Mouse (Mus musculus): ENCODE results near the gene Anks1b. TPM values are rescaled to one million over a fixed set of nuclear protein-coding genes. Genes with fewer than 3 reads are reported as not detected.
A peak's percentile ranks its signal among the peaks of the same experiment; 100 is the strongest.

Anks1b gene
- polyA plus RNA-seq, 1 experiment from 2014 or later: 46.0 TPM

DNA sequence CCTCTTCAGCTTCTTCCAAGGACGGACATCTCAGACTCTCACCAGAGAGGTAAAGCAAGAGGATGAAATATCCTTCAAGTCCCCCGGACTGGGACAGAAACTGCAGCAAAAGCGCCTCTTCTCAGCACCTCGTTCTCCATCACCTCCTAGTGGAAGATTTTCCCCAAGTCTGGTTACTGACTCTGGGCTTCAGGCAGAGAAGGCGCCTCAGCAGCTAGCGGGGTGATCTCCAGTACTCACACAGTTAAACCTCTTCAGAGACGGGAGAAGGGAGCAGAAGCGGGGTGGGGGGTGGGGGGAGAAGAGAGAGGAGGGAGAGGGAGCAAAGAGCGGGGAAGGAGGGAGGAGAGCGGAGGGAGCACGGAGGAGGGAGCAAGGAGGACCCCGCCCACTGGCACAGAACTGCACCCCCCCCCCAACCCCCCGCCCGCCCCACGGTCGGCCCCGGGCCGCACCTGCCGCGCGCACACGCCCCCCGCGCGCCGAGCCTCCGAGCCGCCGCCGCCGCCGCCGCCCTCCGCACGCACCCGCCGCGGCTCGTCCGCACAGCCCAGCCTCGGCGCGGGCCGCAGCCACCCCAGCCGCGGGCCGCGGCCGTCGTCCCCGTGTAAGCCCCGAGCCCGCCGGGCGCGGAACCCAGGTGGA is 686 bp upstream of the Anks1b start:
- peak; percentile 95 for ATAC-seq
- Histone ChIP-seq H3K36me3 (no peaks in the 10 kb centered on the region), H3K9ac (replicated peaks) (peak overlapping the region; percentile 89), H3K27me3 (no peaks in the 10 kb centered on the region; the same call in 1 of the 2 replicates), H3K4me1 (replicated peaks) (peaks cover 23% of the 10 kb centered on the region), H3K4me3 (replicated peaks) (peak overlapping the region; percentile 72), H3K9me3 (no peaks in the 10 kb centered on the region), H3K27ac (peak overlapping the region; percentile 97), H3K4me2 (replicated peaks) (peak overlapping the region; percentile 79)
- WGBS: 0% methylated on average over 20 of the region's 56 CpGs

DNA sequence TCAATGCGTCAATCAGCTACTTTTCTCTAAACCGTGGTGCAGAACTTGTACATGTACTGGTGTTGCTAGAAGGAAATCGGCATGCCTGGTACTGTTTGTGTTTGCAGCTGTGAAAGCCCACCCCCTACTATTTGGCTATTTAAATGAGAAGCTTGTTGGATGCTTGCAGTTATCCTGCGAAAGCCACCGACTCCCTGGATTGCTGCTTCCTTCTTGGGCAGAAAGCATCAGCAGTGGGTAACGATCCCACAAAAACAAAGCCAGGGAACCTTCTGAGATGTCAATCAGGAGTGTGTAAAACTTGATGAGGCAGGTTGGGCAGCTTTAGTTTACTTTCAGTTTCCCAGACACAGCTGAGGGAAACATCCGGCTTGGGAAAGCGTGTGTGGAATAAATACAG is 727 bp downstream of the Anks1b start:
- peak overlapping the region; percentile 97 for H3K27ac ChIP-seq
- H3K4me1 ChIP-seq (replicated peaks): peaks cover 23% of the 10 kb centered on the region
- peak overlapping the region; percentile 72 for H3K4me3 ChIP-seq (replicated peaks)
- 6% methylated on average over 8 of the region's 8 CpGs for whole genome bisulfite sequencing
- no peak for ATAC-seq
- peak overlapping the region; percentile 89 for H3K9ac ChIP-seq (replicated peaks)
- H3K9me3 ChIP-seq: no peaks in the 10 kb centered on the region
- H3K27me3 ChIP-seq: no peaks in the 10 kb centered on the region; the same call in 1 of the 2 replicates
- peak overlapping the region; percentile 79 for H3K4me2 ChIP-seq (replicated peaks)
- no peaks in the 10 kb centered on the region for H3K36me3 ChIP-seq

DNA sequence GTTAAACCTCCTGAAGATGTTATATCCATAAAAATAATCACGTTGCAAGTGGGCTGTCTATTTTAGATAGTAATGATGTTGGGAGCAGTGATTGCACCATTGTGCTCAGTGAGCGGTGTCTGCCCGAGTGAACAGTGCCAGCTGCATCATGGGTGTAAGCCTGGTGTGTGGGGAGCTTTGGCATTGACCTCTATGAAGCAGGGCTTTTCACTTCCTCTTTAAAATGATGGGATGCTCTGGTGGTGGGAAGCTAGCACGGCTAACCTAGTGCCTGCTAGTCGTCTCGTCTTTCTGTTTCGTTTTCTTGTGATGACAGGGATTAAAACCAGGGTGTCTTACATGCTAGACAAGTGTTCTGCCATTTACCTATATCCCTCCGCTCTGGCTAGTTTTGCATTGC is 10.3 kb downstream of the Anks1b start:
- H3K4me3 ChIP-seq (replicated peaks): no peak overlapping the region
- no peak for ATAC-seq
- no peaks in the 10 kb centered on the region for H3K27me3 ChIP-seq
- no peaks in the 10 kb centered on the region for H3K9me3 ChIP-seq
- H3K9ac ChIP-seq (replicated peaks): no peak overlapping the region
- no peaks in the 10 kb centered on the region for H3K4me1 ChIP-seq (replicated peaks)
- H3K27ac ChIP-seq: no peak overlapping the region
- WGBS: 87% methylated on average over 8 of the region's 8 CpGs
- no peak overlapping the region for H3K4me2 ChIP-seq (replicated peaks)
- H3K36me3 ChIP-seq: no peaks in the 10 kb centered on the region

DNA sequence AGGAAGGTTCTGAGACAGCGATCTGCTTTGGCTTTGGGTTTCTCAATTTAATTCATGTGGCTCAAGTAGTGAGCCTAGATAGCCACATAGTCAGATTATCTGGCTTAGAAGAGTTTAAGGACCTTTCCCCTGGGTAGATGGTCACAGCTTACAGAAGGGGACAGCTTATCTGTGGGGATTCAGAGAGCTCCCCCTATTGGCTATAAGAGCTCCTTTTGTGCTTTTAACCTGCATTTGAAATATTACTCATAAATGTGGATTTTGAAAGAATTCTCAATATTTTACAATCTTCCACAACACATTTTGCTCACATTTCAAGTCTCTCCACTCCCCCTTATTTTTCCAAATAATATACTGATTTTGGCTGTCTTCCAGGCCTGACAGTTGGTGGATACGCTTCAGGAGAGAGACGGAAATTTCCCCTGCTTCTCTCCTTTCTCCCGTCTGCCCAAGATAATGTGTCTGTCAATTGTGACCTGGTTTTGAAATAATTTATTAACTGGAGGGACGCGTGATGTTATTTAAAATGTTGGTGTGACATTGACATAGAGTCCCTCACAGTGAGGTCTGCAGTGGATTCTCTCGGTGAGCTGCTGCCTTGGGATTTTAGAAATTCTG is 29.5 kb downstream of the Anks1b start:
- Histone ChIP-seq H3K4me2 (replicated peaks) (no peak overlapping the region), H3K36me3 (no peaks in the 10 kb centered on the region), H3K27ac (no peak overlapping the region), H3K4me1 (replicated peaks) (no peaks in the 10 kb centered on the region), H3K9me3 (no peaks in the 10 kb centered on the region), H3K4me3 (replicated peaks) (no peak overlapping the region), H3K27me3 (no peaks in the 10 kb centered on the region), H3K9ac (replicated peaks) (no peak overlapping the region)
- ATAC-seq: no peak
- 73% methylated on average over 7 of the region's 7 CpGs for WGBS

DNA sequence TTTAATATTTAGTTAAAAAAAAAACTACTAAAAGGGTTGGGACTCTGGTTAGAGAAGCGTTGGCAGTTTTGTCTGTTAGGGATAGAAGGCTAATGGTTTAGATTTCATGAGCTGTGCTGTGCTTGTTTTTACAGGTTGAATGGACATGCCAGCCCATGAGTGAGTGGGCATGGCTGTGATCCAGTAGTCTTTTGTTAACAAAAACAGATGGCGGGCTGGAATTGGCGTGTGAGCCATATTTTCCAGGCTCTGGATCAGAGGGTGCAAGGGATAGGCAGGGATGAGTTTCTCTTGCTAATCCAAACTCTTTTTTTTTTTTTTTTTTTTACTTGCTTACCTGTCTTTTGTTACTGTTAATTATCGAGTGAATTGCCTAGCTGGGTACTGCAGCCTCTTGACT is 38.6 kb downstream of the Anks1b start:
- 82% methylated on average over 4 of the region's 4 CpGs for WGBS
- H3K27ac ChIP-seq: no peak overlapping the region

DNA sequence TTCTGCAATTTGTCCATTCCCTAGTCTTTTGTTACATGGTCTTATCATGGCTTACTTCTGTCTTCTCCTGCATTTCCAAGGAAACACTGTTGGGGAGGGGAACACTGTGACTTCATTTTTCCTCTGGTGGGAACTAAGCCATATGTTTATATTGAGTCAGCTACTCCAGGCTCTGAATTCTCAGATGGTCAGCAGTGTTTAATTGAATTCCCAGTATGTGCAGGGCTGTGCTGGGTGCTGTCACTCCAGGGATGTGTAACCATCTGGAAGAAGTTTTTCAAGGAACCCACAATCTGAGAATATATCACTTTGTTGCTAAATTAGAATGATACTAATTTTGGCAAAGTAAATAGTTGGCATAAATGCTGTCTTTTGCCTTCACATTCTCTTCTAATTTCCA is 39.9 kb downstream of the Anks1b start:
- H3K9me3 ChIP-seq: no peaks in the 10 kb centered on the region
- H3K4me2 ChIP-seq (replicated peaks): no peak overlapping the region
- no peak overlapping the region for H3K4me3 ChIP-seq (replicated peaks)
- no peak for ATAC-seq
- H3K27ac ChIP-seq: no peak overlapping the region
- H3K4me1 ChIP-seq (replicated peaks): no peaks in the 10 kb centered on the region
- H3K36me3 ChIP-seq: no peaks in the 10 kb centered on the region
- H3K9ac ChIP-seq (replicated peaks): no peak overlapping the region
- no peaks in the 10 kb centered on the region for H3K27me3 ChIP-seq

More for the DNA sequence above, 38.6 kb downstream of the Anks1b start:
- Histone ChIP-seq H3K4me3 (replicated peaks) (no peak overlapping the region), H3K27me3 (no peaks in the 10 kb centered on the region), H3K4me1 (replicated peaks) (no peaks in the 10 kb centered on the region), H3K9ac (replicated peaks) (no peak overlapping the region), H3K9me3 (no peaks in the 10 kb centered on the region), H3K36me3 (no peaks in the 10 kb centered on the region), H3K4me2 (replicated peaks) (no peak overlapping the region)
- ATAC-seq: no peak

DNA sequence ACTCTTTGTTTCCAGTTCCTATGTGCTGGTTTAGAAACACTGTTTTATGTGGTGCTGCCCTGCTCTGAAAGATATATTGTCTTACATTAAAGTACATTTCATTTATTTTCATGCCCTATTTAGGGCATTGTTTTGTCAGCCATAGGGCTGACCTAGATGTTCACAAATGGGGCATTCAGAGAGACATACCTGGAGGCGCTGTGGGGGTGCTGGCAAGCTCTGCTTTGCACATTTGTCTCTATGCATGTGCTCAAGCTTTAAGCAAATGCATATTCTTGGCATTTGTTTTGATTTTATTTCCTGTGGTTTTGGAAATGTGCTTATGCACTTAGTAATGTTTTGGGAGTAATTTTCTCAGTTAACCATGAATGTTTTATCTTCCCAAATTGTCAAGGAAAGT is 43.8 kb downstream of the Anks1b start:
- Histone ChIP-seq H3K27me3 (no peaks in the 10 kb centered on the region), H3K9me3 (no peaks in the 10 kb centered on the region), H3K36me3 (no peaks in the 10 kb centered on the region), H3K9ac (replicated peaks) (no peak overlapping the region), H3K4me3 (replicated peaks) (no peak overlapping the region), H3K4me1 (replicated peaks) (no peaks in the 10 kb centered on the region), H3K27ac (no peak overlapping the region), H3K4me2 (replicated peaks) (no peak overlapping the region)
- no peak for ATAC-seq
- WGBS: 87% methylated on average over 1 of the region's 1 CpGs

DNA sequence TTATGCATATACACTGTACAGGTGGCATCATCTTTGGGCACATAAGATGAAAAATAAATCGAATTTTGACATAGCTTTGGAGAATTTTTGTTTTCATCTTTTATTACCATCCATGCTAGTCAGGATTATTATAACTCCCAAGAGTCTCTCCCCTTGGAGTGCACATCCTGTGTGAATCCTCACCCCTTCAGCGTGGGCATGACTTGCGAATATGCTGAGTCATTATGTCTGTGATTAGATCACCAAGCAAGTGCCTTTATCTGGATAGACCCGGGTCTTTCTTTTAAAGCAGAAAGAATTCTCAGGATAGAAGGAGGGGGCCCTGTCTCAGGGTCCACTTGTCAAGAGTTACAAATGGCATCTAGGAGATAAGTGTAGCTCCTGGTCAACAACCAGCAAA is 48.7 kb downstream of the Anks1b start:
- WGBS: 88% methylated on average over 4 of the region's 4 CpGs
- Histone ChIP-seq H3K27ac (no peak overlapping the region), H3K4me1 (replicated peaks) (no peaks in the 10 kb centered on the region), H3K4me3 (replicated peaks) (no peak overlapping the region), H3K27me3 (no peaks in the 10 kb centered on the region), H3K36me3 (no peaks in the 10 kb centered on the region), H3K4me2 (replicated peaks) (no peak overlapping the region), H3K9ac (replicated peaks) (no peak overlapping the region), H3K9me3 (0 out of 2 replicates have a peak, but pooled peaks cover 13% of the 10 kb centered on the region)
- no peak for ATAC-seq

DNA sequence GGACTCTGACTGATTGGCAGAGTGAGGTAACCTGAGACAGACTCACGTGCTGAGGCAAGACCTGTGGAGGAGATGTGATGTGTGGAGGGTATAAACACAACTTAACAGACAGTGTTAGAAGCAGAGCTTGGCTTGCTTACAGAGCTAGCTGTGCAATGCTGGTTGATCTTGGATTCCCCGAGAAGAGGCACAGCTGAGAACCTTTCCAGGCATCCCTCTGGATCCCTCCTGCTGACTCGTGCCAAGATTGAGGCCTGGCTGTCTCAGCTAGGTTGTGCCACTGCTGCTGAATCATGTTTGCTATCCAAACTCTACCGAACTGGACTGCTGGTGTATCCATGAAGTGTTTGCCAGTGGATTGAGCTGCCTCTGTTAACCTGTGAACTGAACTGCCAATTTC is 68.9 kb downstream of the Anks1b start:
- Histone ChIP-seq H3K4me3 (replicated peaks) (no peak overlapping the region), H3K4me2 (replicated peaks) (no peak overlapping the region), H3K9ac (replicated peaks) (no peak overlapping the region), H3K36me3 (no peaks in the 10 kb centered on the region), H3K9me3 (no peaks in the 10 kb centered on the region), H3K27ac (no peak overlapping the region), H3K4me1 (replicated peaks) (no peaks in the 10 kb centered on the region), H3K27me3 (no peaks in the 10 kb centered on the region)
- no peak for ATAC-seq
- 78% methylated on average over 4 of the region's 4 CpGs for WGBS

DNA sequence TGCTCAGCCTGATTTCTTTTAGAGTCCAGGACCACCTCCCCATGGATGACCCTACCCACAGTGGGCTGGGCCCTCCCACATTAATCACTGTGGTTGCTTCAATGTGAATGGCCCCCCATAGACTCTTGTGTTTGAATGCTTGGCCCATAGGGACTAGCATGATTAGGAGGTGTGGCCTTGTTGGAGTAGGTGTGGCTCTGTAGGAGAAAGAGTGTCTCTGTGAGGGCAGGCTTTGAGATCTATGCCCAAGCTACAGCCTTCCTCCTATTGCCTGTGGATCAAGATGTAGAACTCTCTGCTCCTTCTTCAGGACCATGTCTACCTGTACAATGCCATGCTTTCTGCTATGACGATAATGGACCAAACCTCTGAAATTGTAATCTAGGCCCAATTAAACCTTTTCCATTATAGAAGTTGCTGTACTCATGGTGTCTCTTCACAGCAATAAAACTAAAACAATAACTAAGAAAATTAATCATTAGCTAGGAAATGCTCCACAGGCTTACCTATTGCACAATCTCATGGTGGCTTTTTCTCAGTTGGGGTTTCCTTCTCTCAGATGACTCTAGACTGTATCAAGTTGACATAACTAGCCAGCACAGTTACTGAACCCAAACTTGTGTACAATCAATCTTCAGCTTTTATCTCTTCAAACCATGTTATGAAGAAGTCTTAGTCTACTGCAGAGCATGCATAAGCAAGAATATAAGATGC is 73.5 kb downstream of the Anks1b start:
- Histone ChIP-seq H3K4me1 (replicated peaks) (no peaks in the 10 kb centered on the region), H3K4me2 (replicated peaks) (no peak overlapping the region), H3K27me3 (no peaks in the 10 kb centered on the region), H3K4me3 (replicated peaks) (no peak overlapping the region), H3K9me3 (0 out of 2 replicates have a peak, but pooled peaks cover 3% of the 10 kb centered on the region), H3K27ac (no peak overlapping the region), H3K9ac (replicated peaks) (no peak overlapping the region), H3K36me3 (no peaks in the 10 kb centered on the region)
- no peak for ATAC-seq
- WGBS: 100% methylated on average over 1 of the region's 1 CpGs

DNA sequence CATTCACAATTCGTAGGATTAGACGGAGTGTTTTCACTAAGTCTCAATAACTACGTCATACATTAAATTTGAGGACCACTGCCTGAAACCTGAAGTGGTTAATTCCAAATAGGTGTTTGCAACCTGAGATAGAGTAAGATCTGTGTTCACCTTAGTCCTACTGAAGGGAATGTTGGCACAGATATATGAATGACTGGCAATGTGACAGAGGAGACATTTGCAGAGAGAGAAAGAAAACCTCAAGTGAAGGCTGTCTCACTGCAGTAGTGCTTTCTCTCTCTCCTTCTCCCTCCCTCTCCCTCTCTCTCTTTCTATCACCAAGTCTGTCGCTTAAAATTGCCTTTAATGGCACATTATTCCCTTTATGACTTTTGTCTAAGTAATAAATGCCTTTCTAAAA is 101.1 kb downstream of the Anks1b start:
- WGBS: 81% methylated on average over 4 of the region's 4 CpGs

DNA sequence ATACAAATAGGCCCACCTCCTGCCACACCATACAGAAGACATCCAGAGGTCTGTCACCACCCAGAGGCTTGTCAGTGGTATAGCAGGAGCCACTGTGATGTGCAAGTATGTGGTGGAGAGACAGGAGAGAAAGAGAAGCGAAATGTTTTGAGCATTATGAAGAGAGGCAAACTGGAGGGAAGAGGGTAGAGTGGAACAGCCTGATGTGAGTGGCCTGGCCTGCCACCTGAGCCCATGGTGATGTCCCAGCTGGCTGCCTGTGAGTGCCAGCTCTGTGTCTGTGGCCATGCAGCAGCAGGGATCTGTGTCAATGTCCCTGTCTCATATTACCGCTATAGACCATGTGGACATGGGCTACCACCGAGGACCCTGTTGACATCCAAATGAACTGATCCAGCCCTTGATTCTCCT is 102.1 kb downstream of the Anks1b start:
- WGBS: 81% methylated on average over 3 of the region's 3 CpGs
- peak; percentile 56; the same call in 1 of the 2 replicates for ATAC-seq
- Histone ChIP-seq H3K4me3 (replicated peaks) (no peak overlapping the region), H3K4me1 (replicated peaks) (no peaks in the 10 kb centered on the region), H3K27me3 (no peaks in the 10 kb centered on the region), H3K36me3 (no peaks in the 10 kb centered on the region), H3K9ac (replicated peaks) (no peak overlapping the region), H3K27ac (no peak overlapping the region), H3K9me3 (no peaks in the 10 kb centered on the region), H3K4me2 (replicated peaks) (no peak overlapping the region)

More for the DNA sequence above, 101.1 kb downstream of the Anks1b start:
- Histone ChIP-seq H3K9ac (replicated peaks) (no peak overlapping the region), H3K4me2 (replicated peaks) (no peak overlapping the region), H3K4me3 (replicated peaks) (no peak overlapping the region), H3K27me3 (no peaks in the 10 kb centered on the region), H3K36me3 (no peaks in the 10 kb centered on the region), H3K9me3 (no peaks in the 10 kb centered on the region), H3K27ac (no peak overlapping the region), H3K4me1 (replicated peaks) (no peaks in the 10 kb centered on the region)
- no peak for ATAC-seq
